Mouse (Mus musculus) hindbrain, postnatal 0 days (tissue): ENCODE data around the gene Kremen2. TPM values are rescaled to one million over a fixed set of nuclear protein-coding genes. Genes with fewer than 3 reads are reported as not detected.

ENCODE experiments used
- ATAC-seq: fragments of 200-750 bp; cut with Nextera tagmentation; 2 replicates; pipeline ENCODE4 v1.8.0; 2017; ENCODE audit warnings: mild to moderate bottlenecking, moderate TSS enrichment, moderate library complexity
- DNase-seq: peaks from one replicate; pipeline ENCODE4 v3.0.0-alpha.2; 2015; ENCODE audit warnings: low spot score
- H3K27ac ChIP-seq: fragments of 300-500 bp; sonication (generic); 2 replicates; pipeline ENCODE4 v1.5.1; 2014; ENCODE audit warnings: mild to moderate bottlenecking
- H3K27me3 ChIP-seq: fragments of 300-500 bp; sonication (generic); 2 replicates; pipeline ENCODE4 v1.6.1; 2014; ENCODE audit warnings: low read length, mixed read lengths; ENCODE audit not compliant: insufficient read depth
- H3K36me3 ChIP-seq: fragments of 300-500 bp; sonication (generic); 2 replicates; pipeline ENCODE4 v1.6.1; 2014; ENCODE audit warnings: low read length, mixed read lengths; ENCODE audit not compliant: insufficient read depth
- H3K4me1 ChIP-seq: fragments of 300-500 bp; sonication (generic); 2 replicates; pipeline ENCODE4 v1.6.1; 2014; ENCODE audit warnings: antibody characterized with exemption, low read length, mixed read lengths; ENCODE audit not compliant: insufficient read depth
- H3K4me2 ChIP-seq: fragments of 300-500 bp; sonication (generic); 2 replicates; pipeline ENCODE4 v1.6.1; 2014; ENCODE audit warnings: low read depth, mild to moderate bottlenecking, low read length, moderate library complexity, mixed read lengths
- H3K4me3 ChIP-seq: fragments of 300-500 bp; sonication (generic); 2 replicates; pipeline ENCODE4 v1.5.1; 2014; ENCODE audit warnings: low read length
- H3K9ac ChIP-seq: fragments of 300-500 bp; sonication (generic); replicated peaks from 2 replicates; pipeline ENCODE4 v1.6.1; 2014; ENCODE audit warnings: mild to moderate bottlenecking, low read length, moderate library complexity, mixed read lengths
- H3K9me3 ChIP-seq: fragments of 300-500 bp; sonication (generic); 2 replicates; pipeline ENCODE4 v1.6.1; 2016; ENCODE audit warnings: low read length, mixed read lengths
- CTCF ChIP-seq: IDR thresholded peaks from 2 replicates; pipeline ENCODE4 v1.5.1; 2016; ENCODE audit warnings: antibody characterized with exemption, control low read depth, low read depth
- WGBS: fragments of 180-500 bp; shearing (Covaris S2); extraction: QIAGEN DNeasy Blood & Tissue Kit; methylation state at CpG from one replicate; pipeline ENCODE4 v1.1.7; 2014; 5-methylcytosine and 5-hydroxymethylcytosine counted together
- polyA plus RNA-seq: library from polyadenylated mRNA; unstranded; fragments of >200 nt; fragmentation: Nextera tagmentation; extraction: Ambion mirVana; gene quantifications from 2 replicates; pipeline ENCODE4 v1.2.1, GENCODE M21; 2015
- total RNA-seq: library from RNA; depleted of rRNA; stranded (reverse); fragments of >200 nt; gene quantifications from 2 replicates; pipeline ENCODE4 v1.2.3, GENCODE M21; 2014

The Kremen2 gene
- total and polyA plus RNA-seq, 2 experiments from 2014 or later, result 1.2 to 1.4 TPM

GRCm38 (mm10) chr17:23786510-23786931 lies 40.9 kb upstream of the Kremen2 start:
- Histone ChIP-seq H3K4me2 (peak overlapping the region; percentile 60), H3K36me3 (no peaks in the 10 kb centered on the region), H3K27me3 (no peaks in the 10 kb centered on the region), H3K27ac (peak overlapping the region; percentile 91), H3K4me1 (peaks cover 17% of the 10 kb centered on the region), H3K9ac (peak overlapping the region; percentile 66), H3K4me3 (peak overlapping the region; percentile 42), H3K9me3 (no peaks in the 10 kb centered on the region)
- TF ChIP-seq CTCF, result no peak
- ATAC-seq, result peak; percentile 72
- peak; percentile 80 for DNase-seq
- WGBS, result 11% methylated on average over 13 of the region's 13 CpGs

GRCm38 (mm10) chr17:23785561-23786471 lies 40.2 kb upstream of the Kremen2 start, which contains the start of gene Flywch2:
Gene Flywch2, minus strand, starts transcription at chr17:23786081.
- H3K4me2 ChIP-seq, result peak within 1 kb of the TSS; percentile 60
- peak within 1 kb of the TSS; percentile 91 for H3K27ac ChIP-seq
- TF ChIP-seq CTCF, result peak; percentile 40
- no peaks in the 10 kb centered on the region for H3K36me3 ChIP-seq
- WGBS, result 2% methylated on average over 43 of the region's 43 CpGs
- no peaks in the 10 kb centered on the region for H3K9me3 ChIP-seq
- peak; percentile 93 for ATAC-seq
- peak within 1 kb of the TSS; percentile 42 for H3K4me3 ChIP-seq
- H3K9ac ChIP-seq, result peak within 1 kb of the TSS; percentile 66
- peak; percentile 96 for DNase-seq
- peaks cover 13% of the 10 kb centered on the region for H3K4me1 ChIP-seq
- no peaks in the 10 kb centered on the region for H3K27me3 ChIP-seq

GRCm38 (mm10) chr17:23783352-23783751 lies 37.7 kb upstream of the Kremen2 start:
- Histone ChIP-seq H3K36me3 (no peaks in the 10 kb centered on the region), H3K4me2 (no peak overlapping the region), H3K9ac (no peak overlapping the region), H3K4me1 (no peaks in the 10 kb centered on the region), H3K27me3 (no peaks in the 10 kb centered on the region), H3K27ac (no peak overlapping the region), H3K9me3 (no peaks in the 10 kb centered on the region), H3K4me3 (no peak overlapping the region)
- TF ChIP-seq CTCF, result no peak
- ATAC-seq (no peak), DNase-seq (no peak)

GRCm38 (mm10) chr17:23778447-23778846 lies 32.8 kb upstream of the Kremen2 start:
- no peak for DNase-seq
- Histone ChIP-seq H3K27ac (no peak overlapping the region), H3K4me2 (no peak overlapping the region), H3K27me3 (no peaks in the 10 kb centered on the region), H3K9ac (no peak overlapping the region), H3K4me3 (no peak overlapping the region), H3K9me3 (no peaks in the 10 kb centered on the region), H3K4me1 (no peaks in the 10 kb centered on the region), H3K36me3 (no peaks in the 10 kb centered on the region)
- ATAC-seq, result no peak
- no peak for TF ChIP-seq CTCF
- WGBS, result 50% methylated on average over 2 of the region's 2 CpGs

- H3K36me3 ChIP-seq, result no peaks in the 10 kb centered on the region
- no peak overlapping the region for H3K9ac ChIP-seq
- H3K27me3 ChIP-seq, result no peaks in the 10 kb centered on the region
- no peak overlapping the region for H3K4me2 ChIP-seq
- DNase-seq (no peak), ATAC-seq (no peak)
- H3K9me3 ChIP-seq, result no peaks in the 10 kb centered on the region
- no peaks in the 10 kb centered on the region for H3K4me1 ChIP-seq
- WGBS, result 86% methylated on average over 2 of the region's 2 CpGs
- H3K27ac ChIP-seq, result no peak overlapping the region
- no peak overlapping the region for H3K4me3 ChIP-seq
- TF ChIP-seq CTCF, result no peak
Observed at GRCm38 (mm10) chr17:23777141-23777540, 31.5 kb upstream of the Kremen2 start.

GRCm38 (mm10) chr17:23776216-23776615 lies 30.6 kb upstream of the Kremen2 start:
- Histone ChIP-seq H3K4me3 (no peak overlapping the region), H3K9me3 (no peaks in the 10 kb centered on the region), H3K4me2 (no peak overlapping the region), H3K9ac (no peak overlapping the region), H3K4me1 (no peaks in the 10 kb centered on the region), H3K27ac (no peak overlapping the region), H3K27me3 (no peaks in the 10 kb centered on the region), H3K36me3 (no peaks in the 10 kb centered on the region)
- ATAC-seq, result no peak
- no peak for DNase-seq
- no peak for TF ChIP-seq CTCF
- whole genome bisulfite sequencing, result 80% methylated on average over 10 of the region's 10 CpGs

- 6% methylated on average over 12 of the region's 12 CpGs for WGBS
- 0 out of 2 replicates have a peak, but pooled peaks cover 3% of the 10 kb centered on the region for H3K4me1 ChIP-seq
- DNase-seq, result peak; percentile 83
- H3K36me3 ChIP-seq, result no peaks in the 10 kb centered on the region
- no peaks in the 10 kb centered on the region for H3K9me3 ChIP-seq
- H3K4me2 ChIP-seq, result no peak overlapping the region
- peak; percentile 75 for TF ChIP-seq CTCF
- H3K27me3 ChIP-seq, result no peaks in the 10 kb centered on the region
- ATAC-seq, result peak; percentile 36
- H3K9ac ChIP-seq, result no peak overlapping the region; the same call in 1 of the 2 replicates
- no peak overlapping the region for H3K4me3 ChIP-seq
- H3K27ac ChIP-seq, result no peak overlapping the region
Observed at GRCm38 (mm10) chr17:23774090-23774489, 28.5 kb upstream of the Kremen2 start.
